Mouse (Mus musculus) bone marrow macrophage, adult 2 months (primary cell): ENCODE data around the gene Pfkp. TPM values are rescaled to one million over a fixed set of nuclear protein-coding genes. Genes with fewer than 3 reads are reported as not detected.

Experiments used
- H3K27ac ChIP-seq: 2 replicates; pipeline ENCODE4 v1.5.1; 2012; ENCODE audit warnings: low read depth, low read length; ENCODE audit not compliant: insufficient read depth
- H3K4me1 ChIP-seq: 2 replicates; pipeline ENCODE4 v1.6.1; 2012; ENCODE audit warnings: low read length; ENCODE audit not compliant: control insufficient read depth, insufficient read depth
- H3K4me3 ChIP-seq: 2 replicates; pipeline ENCODE4 v1.5.1; 2012; ENCODE audit warnings: mild to moderate bottlenecking, low read length, moderate library complexity; ENCODE audit not compliant: insufficient read depth
- CTCF ChIP-seq: IDR thresholded peaks from 2 replicates; pipeline ENCODE4 v1.5.1; 2012; ENCODE audit warnings: low read depth, mild to moderate bottlenecking, low read length, moderate library complexity
- POLR2A ChIP-seq: IDR thresholded peaks from 2 replicates; pipeline ENCODE4 v1.6.1; 2012; ENCODE audit warnings: mild to moderate bottlenecking, low read depth, low read length, borderline replicate concordance
- polyA plus RNA-seq: library from polyadenylated mRNA; stranded (reverse); fragments of >200 nt; gene quantifications from 2 replicates; pipeline ENCODE4 v1.2.4, GENCODE M21; 2012; ENCODE audit not compliant: missing spikeins, insufficient read depth, insufficient read length

Pfkp gene
- polyA plus RNA-seq, 1 experiment = 49.3 TPM

GRCm38 (mm10) chr13:6631772-6632510, 16.6 kb downstream of the Pfkp start:
- H3K27ac ChIP-seq = no peak overlapping the region
- peaks cover 67% of the 10 kb centered on the region for H3K4me1 ChIP-seq
- no peak overlapping the region for H3K4me3 ChIP-seq
- TF ChIP-seq CTCF (no peak), POLR2A (no peak)

GRCm38 (mm10) chr13:6630660-6631059, 17.9 kb downstream of the Pfkp start:
- no peak overlapping the region for H3K4me3 ChIP-seq
- peaks cover 61% of the 10 kb centered on the region for H3K4me1 ChIP-seq
- TF ChIP-seq CTCF (no peak), POLR2A (no peak)
- no peak overlapping the region for H3K27ac ChIP-seq

- Histone ChIP-seq H3K4me3 (no peak overlapping the region), H3K27ac (no peak overlapping the region), H3K4me1 (peaks cover 61% of the 10 kb centered on the region)
- TF ChIP-seq CTCF (no peak), POLR2A (no peak)
Observed at GRCm38 (mm10) chr13:6629927-6630326, 18.6 kb downstream of the Pfkp start.

- Histone ChIP-seq H3K4me1 (peaks cover 60% of the 10 kb centered on the region), H3K4me3 (no peak overlapping the region), H3K27ac (no peak overlapping the region)
- TF ChIP-seq CTCF (no peak), POLR2A (no peak)
Observed at GRCm38 (mm10) chr13:6628998-6629764, 19.4 kb downstream of the Pfkp start.

- Histone ChIP-seq H3K4me1 (peaks cover 57% of the 10 kb centered on the region), H3K27ac (no peak overlapping the region), H3K4me3 (no peak overlapping the region)
- no peak for TF ChIP-seq CTCF
- no peak for TF ChIP-seq POLR2A
Observed at GRCm38 (mm10) chr13:6628261-6628660, 20.3 kb downstream of the Pfkp start.

GRCm38 (mm10) chr13:6627352-6627751, 21.2 kb downstream of the Pfkp start:
- no peak overlapping the region for H3K4me3 ChIP-seq
- H3K27ac ChIP-seq = no peak overlapping the region
- H3K4me1 ChIP-seq = peaks cover 51% of the 10 kb centered on the region
- TF ChIP-seq POLR2A (no peak), CTCF (no peak)

GRCm38 (mm10) chr13:6626508-6627114, 22.0 kb downstream of the Pfkp start:
- H3K4me1 ChIP-seq = peaks cover 43% of the 10 kb centered on the region
- no peak overlapping the region for H3K4me3 ChIP-seq
- H3K27ac ChIP-seq = no peak overlapping the region
- no peak for TF ChIP-seq CTCF
- TF ChIP-seq POLR2A = no peak

- peaks cover 43% of the 10 kb centered on the region for H3K4me1 ChIP-seq
- no peak overlapping the region for H3K27ac ChIP-seq
- no peak for TF ChIP-seq CTCF
- TF ChIP-seq POLR2A = no peak
- H3K4me3 ChIP-seq = no peak overlapping the region
Observed at GRCm38 (mm10) chr13:6625942-6626341, 22.6 kb downstream of the Pfkp start.

GRCm38 (mm10) chr13:6624604-6625003, 24.0 kb downstream of the Pfkp start:
- H3K27ac ChIP-seq = peak overlapping the region; percentile 23; the same call in 1 of the 2 replicates

More at GRCm38 (mm10) chr13:6624604-6625003, 24.0 kb downstream of the Pfkp start:
- Histone ChIP-seq H3K4me3 (no peak overlapping the region), H3K4me1 (peaks cover 43% of the 10 kb centered on the region)
- no peak for TF ChIP-seq CTCF
- no peak for TF ChIP-seq POLR2A
